Mouse (Mus musculus) urinary bladder, postnatal 10 days (tissue): ENCODE results near the gene Dnttip1.
"Not testable (repeated sequence)": the region's sequence is repeated elsewhere in the genome, so short reads cannot be mapped to it uniquely, and the experiment has no call there.

Source experiments
- DNase-seq: peaks from one replicate; pipeline ENCODE4 v3.0.0; 2022; ENCODE audit warnings: low spot score

Dnttip1 gene

DNA sequence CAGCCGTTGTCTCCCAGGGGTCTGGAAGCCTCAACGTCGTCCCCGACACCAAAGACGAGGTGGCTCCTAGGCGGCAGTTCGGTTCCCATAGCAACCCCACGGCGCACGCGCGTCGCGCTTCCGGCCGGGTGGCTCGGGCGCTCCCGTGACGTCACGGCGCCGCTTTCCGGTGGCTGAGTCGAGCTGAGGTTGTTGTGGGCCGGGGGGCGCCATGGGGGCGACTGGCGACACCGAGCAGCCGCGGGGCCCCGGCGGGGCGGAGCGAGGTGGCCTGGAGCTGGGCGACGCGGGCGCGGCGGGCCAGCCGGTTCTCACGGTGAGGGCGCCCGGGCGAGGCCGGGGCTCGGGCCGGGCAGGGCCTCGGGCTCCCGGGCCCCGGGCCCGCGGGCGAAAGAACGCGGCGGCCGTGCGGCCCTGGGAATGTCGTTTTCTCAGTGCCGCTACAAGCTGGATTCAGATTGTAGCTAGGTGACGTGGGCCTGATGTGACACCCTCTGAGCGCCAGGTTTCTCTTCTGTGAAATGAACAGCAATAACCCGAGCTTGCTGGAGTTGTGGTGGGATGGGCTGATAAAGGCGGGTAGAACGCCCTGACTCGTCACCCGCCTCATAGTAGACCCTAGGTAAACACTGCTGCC, at the start of gene Dnttip1, which contains the start of gene Wfdc3:
Gene Dnttip1, plus strand, starts transcription at position 141 of the 637 bp plus-strand sequence.
Gene Wfdc3, minus strand, starts transcription at position 89 of the 637 bp plus-strand sequence.
- peak; percentile 84 for DNase-seq

- no peak for DNase-seq
These were observed 47.6 kb upstream of the Dnttip1 start, which contains the start of gene Spint4 for GRCm38 (mm10) chr2:164698201-164698600. TSS of gene Spint4 (plus strand) at chr2:164698501.

DNA sequence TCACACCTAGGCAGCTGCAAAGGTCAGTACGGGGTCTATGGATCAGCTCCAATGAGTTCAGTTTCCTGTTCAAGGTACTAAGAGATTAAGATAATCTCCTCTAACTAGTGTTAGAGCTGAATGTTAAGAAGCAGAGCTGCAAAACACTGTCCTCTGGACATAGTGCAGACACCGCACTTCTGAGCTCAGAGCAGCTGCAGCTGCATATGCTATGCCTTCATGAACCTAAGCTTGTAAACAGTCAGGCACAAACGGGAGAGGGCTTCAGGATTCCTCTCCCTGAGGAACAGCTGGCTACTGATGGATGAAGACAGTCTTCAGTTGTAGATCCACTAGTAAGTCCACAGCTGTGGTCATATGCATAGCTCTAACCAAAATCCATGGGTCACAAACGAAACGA, 44.8 kb upstream of the Dnttip1 start:
- no peak for DNase-seq

GRCm38 (mm10) chr2:164701761-164702160, 44.0 kb upstream of the Dnttip1 start:
- DNase-seq, result no peak

GRCm38 (mm10) chr2:164704235-164704634, 41.5 kb upstream of the Dnttip1 start:
- DNase-seq, result no peak

DNA sequence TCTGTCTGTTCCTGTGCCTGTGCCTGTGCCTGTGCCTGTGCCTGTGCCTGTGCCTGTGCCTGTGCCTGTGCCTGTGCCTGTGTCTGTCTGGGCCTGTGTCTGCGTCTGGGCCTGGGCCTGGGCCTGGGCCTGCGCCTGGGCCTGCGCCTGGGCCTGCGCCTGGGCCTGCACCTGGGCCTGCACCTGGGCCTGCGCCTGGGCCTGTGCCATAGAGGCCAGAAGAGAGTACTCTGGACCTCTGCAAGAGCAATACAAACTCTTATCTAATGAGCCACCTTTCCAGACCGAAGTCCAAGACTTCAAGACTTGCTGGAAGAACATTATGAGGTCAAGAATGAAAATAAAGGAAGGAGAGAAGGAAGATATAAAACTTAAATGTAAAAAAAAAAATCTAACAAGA, 40.5 kb upstream of the Dnttip1 start:
- no peak for DNase-seq

DNA sequence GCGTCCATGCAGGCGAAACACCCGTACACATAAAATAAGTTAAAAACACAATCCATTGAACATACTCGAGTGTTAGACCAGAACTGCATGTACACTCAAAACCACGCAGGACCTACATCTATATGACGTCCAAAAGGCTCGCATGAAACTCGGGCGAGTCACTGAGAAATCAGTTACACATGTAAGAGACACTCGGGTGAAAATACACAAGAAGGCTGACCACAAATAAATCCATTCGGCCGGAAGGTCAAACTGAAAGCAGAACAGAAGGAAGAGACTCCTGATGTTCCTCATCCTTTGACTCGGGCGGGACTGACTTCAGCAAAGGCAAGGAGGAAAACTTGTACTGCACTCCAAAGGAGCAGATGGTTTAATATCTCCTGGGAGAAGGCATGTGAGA, 39.8 kb upstream of the Dnttip1 start:
- no peak for DNase-seq

DNA sequence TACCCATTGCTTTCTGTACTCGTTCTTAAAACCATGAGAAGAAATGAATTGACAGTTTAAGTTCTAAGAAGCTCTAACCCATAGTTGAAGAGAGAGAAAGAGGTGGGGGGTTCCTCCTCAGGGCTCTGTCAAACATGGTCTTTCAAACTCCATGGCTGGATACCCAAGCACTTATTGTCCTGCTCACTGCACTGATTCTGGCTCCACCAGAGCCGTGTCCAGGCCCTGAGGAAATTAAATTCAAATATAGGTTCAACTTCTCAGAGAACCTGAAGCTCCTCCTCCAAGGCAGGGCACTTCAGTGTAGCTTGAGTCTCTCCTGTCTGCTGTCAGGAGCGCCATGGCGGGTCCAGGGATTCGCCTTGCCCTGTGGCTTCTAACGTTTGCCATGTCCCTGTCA, 30.8 kb upstream of the Dnttip1 start, which contains the start of gene Spint5:
Gene Spint5, plus strand, starts transcription at position 301 of the 400 bp plus-strand sequence.
- DNase-seq, result no peak

- not testable (repeated sequence) for DNase-seq
These were observed 29.5 kb upstream of the Dnttip1 start for GRCm38 (mm10) chr2:164716194-164716786.

GRCm38 (mm10) chr2:164723276-164723675, 22.5 kb upstream of the Dnttip1 start:
- DNase-seq, result no peak

- DNase-seq, result no peak
These were observed 19.7 kb upstream of the Dnttip1 start for GRCm38 (mm10) chr2:164725895-164726619.

DNA sequence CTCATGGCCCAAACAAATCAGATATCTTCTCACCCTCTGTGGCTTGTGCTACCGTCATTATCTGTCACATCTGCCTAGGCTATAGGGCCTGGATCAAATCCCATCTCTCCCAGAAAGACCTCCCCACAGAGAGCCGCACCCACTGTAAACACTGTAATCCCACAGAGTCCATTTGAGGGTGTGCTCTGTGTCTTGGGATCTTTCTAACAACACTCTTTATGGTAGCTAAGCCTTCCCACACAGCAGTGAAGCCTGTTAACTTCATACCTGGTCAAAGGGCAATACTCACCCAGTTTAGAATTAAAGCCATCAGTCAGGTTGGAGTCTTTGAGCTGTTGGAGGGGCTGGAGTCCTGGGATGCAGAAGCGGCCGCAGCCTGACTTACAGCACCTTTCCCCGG, 14.1 kb upstream of the Dnttip1 start:
- no peak for DNase-seq

- DNase-seq, result no peak
These were observed 12.5 kb upstream of the Dnttip1 start for GRCm38 (mm10) chr2:164733259-164733658.

DNA sequence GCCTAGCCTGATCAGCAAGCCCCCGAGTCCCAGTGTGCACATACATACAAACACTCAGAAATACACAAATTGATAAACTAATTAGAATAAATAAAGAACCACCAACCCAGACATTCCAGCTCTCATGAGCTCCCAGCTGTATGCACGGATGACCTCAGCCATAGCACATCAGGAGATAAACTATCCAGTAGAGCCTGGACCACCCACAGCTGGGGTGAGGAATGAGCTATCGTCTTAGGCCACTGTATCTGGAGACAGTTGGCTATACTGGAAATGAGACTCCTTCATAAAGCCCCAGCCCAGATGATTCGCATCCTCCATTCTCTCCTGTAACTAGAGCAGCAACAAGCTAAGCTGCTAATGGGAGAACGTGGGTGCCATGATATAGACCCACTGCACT, 10.9 kb upstream of the Dnttip1 start:
- DNase-seq, result no peak

DNA sequence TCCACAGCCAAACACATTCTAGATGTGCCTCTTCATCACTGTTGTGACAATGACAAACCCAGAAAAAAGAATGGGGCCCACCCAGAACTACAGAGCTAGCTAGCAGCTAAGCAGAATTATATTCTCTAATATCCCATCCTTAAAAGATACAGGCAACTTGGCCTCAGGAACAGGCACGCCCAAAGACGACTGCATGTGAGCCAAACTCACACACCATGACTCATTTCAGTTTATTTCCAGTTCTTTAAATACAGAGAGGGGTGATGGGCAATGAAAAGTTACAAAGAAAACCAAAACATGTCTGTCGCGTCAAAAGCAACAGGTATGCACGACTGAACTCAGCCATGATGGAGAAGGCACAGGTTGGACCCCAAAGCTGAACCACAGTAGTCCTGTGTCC, 10.3 kb upstream of the Dnttip1 start:
- no peak for DNase-seq

GRCm38 (mm10) chr2:164737377-164738090, 8.2 kb upstream of the Dnttip1 start:
- no peak for DNase-seq

GRCm38 (mm10) chr2:164739876-164740275, 5.9 kb upstream of the Dnttip1 start:
- DNase-seq, result no peak

- DNase-seq, result no peak
These were observed 796 bp upstream of the Dnttip1 start for GRCm38 (mm10) chr2:164744987-164745386.

DNA sequence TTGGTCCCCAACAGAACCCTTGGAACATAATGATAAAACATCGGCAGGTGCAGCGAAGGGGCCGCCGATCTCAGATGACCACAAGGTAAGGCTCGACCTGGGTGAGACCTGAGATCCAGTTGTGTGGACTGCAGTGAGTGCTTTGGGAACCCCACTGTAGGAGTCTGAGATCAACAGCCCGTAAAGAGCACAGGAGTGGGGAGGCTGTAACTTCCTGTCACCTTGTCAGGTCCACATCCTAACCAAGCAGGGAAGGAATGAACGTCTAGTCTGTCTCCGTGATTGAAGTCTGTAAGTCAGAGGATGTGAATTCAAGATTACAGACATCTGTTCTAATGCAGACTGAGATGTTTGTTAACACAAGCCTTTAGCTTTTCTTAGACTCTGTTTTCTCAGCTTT, 910 bp downstream of the Dnttip1 start:
- no peak for DNase-seq

DNA sequence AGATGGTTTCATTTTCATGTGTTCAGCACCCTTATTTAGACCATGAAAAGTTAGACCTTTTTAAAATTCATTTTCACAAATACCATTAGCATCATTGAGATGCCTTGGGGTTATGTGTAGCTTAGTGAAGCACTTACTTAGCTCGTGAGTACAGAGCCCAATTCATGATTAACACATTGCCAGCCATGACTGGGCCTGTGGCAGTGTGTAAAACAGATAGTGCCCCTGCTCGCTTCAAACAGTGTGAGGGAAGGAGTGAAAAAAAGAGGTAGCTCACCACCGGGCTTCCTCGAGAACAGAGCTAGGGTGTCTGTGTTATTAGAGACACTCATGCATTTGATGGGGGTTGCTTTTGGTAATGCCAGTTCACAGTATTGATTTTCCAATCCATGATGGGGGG, 2.4 kb downstream of the Dnttip1 start:
- DNase-seq, result no peak

GRCm38 (mm10) chr2:164748991-164749390, 3.2 kb downstream of the Dnttip1 start:
- no peak for DNase-seq

- no peak for DNase-seq
These were observed 6.7 kb downstream of the Dnttip1 start for GRCm38 (mm10) chr2:164752454-164752853.
